Mouse (Mus musculus) heart, adult 2 months (tissue): ENCODE measurements around the gene Agpat4. TPM values are rescaled to one million over a fixed set of nuclear protein-coding genes. Genes with fewer than 3 reads are reported as not detected.

ENCODE experiments used
- DNase-seq, 2 experiments: peaks; one replicate each; pipeline ENCODE4 v3.0.0; 2021
- H3K27ac ChIP-seq: fragments of 200-600 bp; 2 replicates; pipeline ENCODE4 v1.8.1; 2022
- H3K27me3 ChIP-seq: fragments of 200-500 bp; 2 replicates; pipeline ENCODE4 v1.6.1; 2012; ENCODE audit warnings: mild to moderate bottlenecking, low read length, inconsistent platforms, mixed read lengths; ENCODE audit not compliant: control insufficient read depth, insufficient read depth
- H3K36me3 ChIP-seq: fragments of 200-500 bp; 2 replicates; pipeline ENCODE4 v1.6.1; 2012; ENCODE audit warnings: low read length, inconsistent platforms; ENCODE audit not compliant: control insufficient read depth, insufficient read depth
- H3K4me1 ChIP-seq: fragments of 200-500 bp; 2 replicates; pipeline ENCODE4 v1.6.1; 2011; ENCODE audit warnings: low read length; ENCODE audit not compliant: control insufficient read depth, insufficient read depth
- H3K4me3 ChIP-seq: fragments of 200-600 bp; 2 replicates; pipeline ENCODE4 v1.8.1; 2022
- H3K79me2 ChIP-seq: fragments of 200-500 bp; replicated peaks from 2 replicates; pipeline ENCODE4 v1.6.1; 2012; ENCODE audit warnings: mild to moderate bottlenecking, inconsistent platforms, low read length, moderate library complexity, mixed read lengths; ENCODE audit not compliant: control insufficient read depth, insufficient read depth
- H3K9ac ChIP-seq: fragments of 200-500 bp; 2 replicates; pipeline ENCODE4 v1.6.1; 2012; ENCODE audit warnings: low read depth, mild to moderate bottlenecking, control low read depth, inconsistent platforms, low read length, mixed read lengths
- CTCF ChIP-seq: fragments of 200-600 bp; IDR thresholded peaks from 2 replicates; pipeline ENCODE4 v1.8.1; 2022; ENCODE audit warnings: antibody characterized with exemption, mild to moderate bottlenecking, moderate library complexity
- EP300 ChIP-seq: fragments of 200-500 bp; IDR thresholded peaks from 2 replicates; pipeline ENCODE4 v1.6.1; 2011; ENCODE audit warnings: low read depth, low read length, control low read depth; ENCODE audit not compliant: insufficient read depth
- POLR2A ChIP-seq: fragments of 200-500 bp; IDR thresholded peaks from 2 replicates; pipeline ENCODE4 v1.6.1; 2011; ENCODE audit warnings: mild to moderate bottlenecking, low read depth, low read length, control low read depth; ENCODE audit not compliant: insufficient read depth
- WGBS: fragments of 180-500 bp; shearing (Covaris S2); methylation state at CpG from one replicate; pipeline ENCODE4 v1.1.7; 2018; 5-methylcytosine and 5-hydroxymethylcytosine counted together
- intact Hi-C: fragments of 180-260 bp; cut with DNase I; formaldehyde crosslinking; loops from one replicate; pipeline ENCODE4 v1.15.1; 2025
- polyA plus RNA-seq: library from polyadenylated mRNA; depleted of rRNA; stranded (reverse); fragments of >200 nt; gene quantifications from 2 replicates; pipeline ENCODE4 v1.2.3, GENCODE M21; 2012
- total RNA-seq, 2 experiments: library from RNA; stranded (reverse); gene quantifications; 2 replicates each; pipeline ENCODE4 v1.2.3; 2021

Gene Agpat4
- total and polyA plus RNA-seq, 3 experiments, result 4.4 to 5.3 (median 4.8) TPM

DNA sequence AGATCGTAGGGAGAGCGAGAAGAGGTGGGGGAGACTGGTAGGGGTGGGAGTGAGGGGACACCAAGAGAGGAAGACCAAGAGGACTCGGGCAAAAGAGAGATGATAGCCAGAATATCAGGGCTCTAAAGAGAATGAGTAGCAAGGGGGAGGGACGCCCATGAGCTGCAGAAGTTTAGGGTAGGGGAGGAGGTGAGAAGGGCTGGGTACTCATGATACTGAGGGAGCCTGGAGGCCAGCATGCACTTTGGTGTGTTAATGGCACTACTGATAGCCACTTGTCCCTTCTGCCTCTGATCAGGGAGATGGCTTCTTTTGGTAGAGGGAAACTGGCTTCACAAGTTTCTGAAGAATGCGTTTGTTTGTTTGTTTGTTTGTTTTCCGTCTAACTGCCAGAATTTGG is 13.8 kb upstream of the Agpat4 start:
- H3K36me3 ChIP-seq, result no peaks in the 10 kb centered on the region
- H3K27me3 ChIP-seq, result no peaks in the 10 kb centered on the region
- WGBS, result 78% methylated on average over 6 of the region's 6 CpGs
- no peak for DNase-seq
- intact Hi-C loops, result loop anchor here (5.0 kb wide), 1 partner anchor 108 kb away; no protein-coding TSS in a partner anchor
- H3K9ac ChIP-seq, result no peak overlapping the region
- H3K79me2 ChIP-seq, result no peaks in the 10 kb centered on the region
- H3K4me3 ChIP-seq, result no peak overlapping the region
- no peaks in the 10 kb centered on the region for H3K4me1 ChIP-seq
- no peak overlapping the region for H3K27ac ChIP-seq
- TF ChIP-seq EP300 (no peak), POLR2A (no peak), CTCF (no peak)

- Histone ChIP-seq H3K9ac (no peak overlapping the region), H3K27me3 (no peaks in the 10 kb centered on the region), H3K79me2 (no peaks in the 10 kb centered on the region), H3K4me1 (no peaks in the 10 kb centered on the region), H3K36me3 (no peaks in the 10 kb centered on the region), H3K4me3 (no peak overlapping the region), H3K27ac (no peak overlapping the region)
- no peak for DNase-seq
- TF ChIP-seq POLR2A, result no peak
- TF ChIP-seq EP300, result no peak
- TF ChIP-seq CTCF, result no peak
- intact Hi-C loops, result no loop called here
- WGBS, result 56% methylated on average over 4 of the region's 4 CpGs
Observed at GRCm38 (mm10) chr17:12106255-12106654, 12.2 kb upstream of the Agpat4 start.

DNA sequence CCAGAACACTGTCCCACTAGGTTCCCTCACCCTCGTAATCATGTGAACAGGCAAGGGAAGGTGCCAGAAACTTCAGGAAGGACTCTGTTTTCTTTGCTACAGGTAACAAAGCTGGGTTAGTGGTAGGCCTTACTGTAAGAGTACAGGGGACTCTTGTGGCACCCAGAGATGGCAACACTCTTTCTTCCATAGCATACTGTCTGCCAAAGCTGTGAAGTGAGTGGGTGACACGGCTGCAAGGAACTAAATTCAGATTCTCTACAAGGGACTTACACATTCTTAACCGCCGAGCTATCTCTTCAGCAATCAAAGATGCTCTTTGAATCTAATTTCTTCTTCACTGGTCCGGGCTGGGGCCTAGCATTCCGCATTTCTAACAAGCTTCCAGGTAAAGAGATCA is 4.9 kb upstream of the Agpat4 start:
- no peak for TF ChIP-seq CTCF
- TF ChIP-seq EP300, result no peak
- Histone ChIP-seq H3K4me3 (no peak overlapping the region), H3K27me3 (no peaks in the 10 kb centered on the region), H3K4me1 (peaks cover 1% of the 10 kb centered on the region; the same call in 1 of the 2 replicates), H3K9ac (no peak overlapping the region), H3K27ac (no peak overlapping the region), H3K36me3 (no peaks in the 10 kb centered on the region), H3K79me2 (no peaks in the 10 kb centered on the region)
- no peak for DNase-seq
- 95% methylated on average over 6 of the region's 6 CpGs for WGBS
- intact Hi-C loops, result no loop called here

DNA sequence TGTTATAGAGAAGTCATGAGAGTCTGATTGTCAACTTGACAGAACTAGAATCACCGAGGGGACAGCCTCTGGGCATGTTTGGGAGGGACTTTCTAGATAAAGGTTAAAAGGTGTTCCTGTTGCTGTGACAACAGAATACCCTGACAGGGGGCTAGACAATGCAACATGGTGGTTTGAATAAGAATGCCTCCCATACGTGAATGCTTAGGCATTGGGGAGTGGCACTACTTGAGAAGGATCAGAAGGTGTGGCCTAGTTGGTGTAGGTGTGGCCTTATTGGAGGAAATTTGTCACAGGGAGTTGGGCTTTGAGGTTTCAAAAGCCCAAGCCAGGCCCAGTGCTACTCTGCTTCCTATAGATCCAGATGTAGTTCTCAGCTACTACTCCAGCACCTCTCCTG is 3.4 kb upstream of the Agpat4 start:
- Histone ChIP-seq H3K36me3 (no peaks in the 10 kb centered on the region; the same call in 1 of the 2 replicates), H3K79me2 (no peaks in the 10 kb centered on the region), H3K27ac (no peak overlapping the region), H3K4me3 (no peak overlapping the region), H3K4me1 (peaks cover 1% of the 10 kb centered on the region; the same call in 1 of the 2 replicates), H3K9ac (no peak overlapping the region), H3K27me3 (no peaks in the 10 kb centered on the region)
- DNase-seq, result no peak
- WGBS, result 78% methylated on average over 2 of the region's 2 CpGs
- intact Hi-C loops, result loop anchor here (5.0 kb wide), 4 partner anchors 57 to 257 kb away; no protein-coding TSS in a partner anchor
- no peak for TF ChIP-seq EP300
- TF ChIP-seq CTCF, result no peak
- TF ChIP-seq POLR2A, result no peak

DNA sequence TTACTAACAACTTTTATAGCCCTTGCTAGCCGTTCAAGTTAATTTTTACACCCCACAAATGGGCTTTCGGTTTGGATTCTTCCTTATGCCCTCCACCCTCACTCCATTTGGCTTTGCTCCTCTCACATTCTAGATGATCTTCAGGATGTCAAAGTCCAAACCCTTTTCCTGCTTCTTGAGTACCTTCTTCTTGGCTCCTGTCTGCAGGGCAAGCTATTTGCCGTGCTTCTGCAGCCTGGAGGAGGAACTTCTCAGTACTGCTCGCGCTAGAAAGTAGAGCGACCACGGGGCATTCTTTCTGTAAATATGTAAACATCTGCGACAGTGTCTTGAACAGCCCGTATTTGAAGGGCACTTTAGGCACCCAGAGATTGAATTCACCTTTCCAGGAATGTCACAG is 373 bp upstream of the Agpat4 start:
- H3K4me3 ChIP-seq, result peak overlapping the region; percentile 70
- peaks cover 1% of the 10 kb centered on the region for H3K4me1 ChIP-seq
- H3K36me3 ChIP-seq, result no peaks in the 10 kb centered on the region; the same call in 1 of the 2 replicates
- intact Hi-C loops, result loop anchor here (5.0 kb wide), 4 partner anchors 54 to 254 kb away; no protein-coding TSS in a partner anchor
- no peak for DNase-seq
- no peak for TF ChIP-seq POLR2A
- no peak for TF ChIP-seq CTCF
- TF ChIP-seq EP300, result no peak
- no peak overlapping the region for H3K27ac ChIP-seq
- H3K27me3 ChIP-seq, result no peaks in the 10 kb centered on the region
- WGBS, result 10% methylated on average over 9 of the region's 9 CpGs
- H3K9ac ChIP-seq, result no peak overlapping the region; the same call in 1 of the 2 replicates
- no peaks in the 10 kb centered on the region for H3K79me2 ChIP-seq

GRCm38 (mm10) chr17:12118926-12119641 is 580 bp downstream of the Agpat4 start:
- peak; percentile 81 to 88 for DNase-seq
- 0 out of 2 replicates have a peak, but pooled peaks have one; percentile 16 for TF ChIP-seq EP300
- no peak for TF ChIP-seq CTCF
- TF ChIP-seq POLR2A, result peak; percentile 84
- Histone ChIP-seq H3K36me3 (no peaks in the 10 kb centered on the region; the same call in 1 of the 2 replicates), H3K4me1 (peaks cover 1% of the 10 kb centered on the region), H3K79me2 (no peaks in the 10 kb centered on the region), H3K27ac (peak overlapping the region; percentile 86), H3K27me3 (no peaks in the 10 kb centered on the region), H3K9ac (peak overlapping the region; percentile 82), H3K4me3 (peak overlapping the region; percentile 70)
- WGBS, result under 1% methylated on average over 30 of the region's 30 CpGs
- intact Hi-C loops, result loop anchor here (5.0 kb wide), 4 partner anchors 53 to 253 kb away; no protein-coding TSS in a partner anchor
